Mouse (Mus musculus): ENCODE measurements around the gene Sorbs2.

The Sorbs2 gene

DNA sequence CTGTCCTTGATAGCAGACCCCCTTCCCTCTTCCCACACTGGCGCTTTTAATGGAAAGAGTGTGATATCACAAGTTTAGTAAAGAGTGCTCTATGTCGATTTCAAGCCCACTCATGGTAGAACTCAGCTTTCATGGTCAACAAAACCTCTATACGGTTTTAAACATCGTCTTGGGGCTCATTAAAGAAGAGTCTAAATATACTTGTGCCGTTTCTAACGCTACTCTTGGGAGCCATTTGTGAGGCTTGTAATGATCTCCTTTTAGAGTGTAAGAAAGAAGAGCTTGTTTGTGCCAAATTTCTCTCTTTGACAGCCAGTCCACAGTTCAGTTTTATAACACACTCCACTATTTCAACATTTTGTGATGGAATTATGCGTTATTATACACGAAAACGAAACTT lies 253.0 kb downstream of the Sorbs2 start:
- DNase-seq: no peak

GRCm38 (mm10) chr8:45761053-45761452 lies 253.5 kb downstream of the Sorbs2 start:
- DNase-seq: no peak

- no peak for DNase-seq
Observed at GRCm38 (mm10) chr8:45762982-45763689, 255.5 kb downstream of the Sorbs2 start.

DNA sequence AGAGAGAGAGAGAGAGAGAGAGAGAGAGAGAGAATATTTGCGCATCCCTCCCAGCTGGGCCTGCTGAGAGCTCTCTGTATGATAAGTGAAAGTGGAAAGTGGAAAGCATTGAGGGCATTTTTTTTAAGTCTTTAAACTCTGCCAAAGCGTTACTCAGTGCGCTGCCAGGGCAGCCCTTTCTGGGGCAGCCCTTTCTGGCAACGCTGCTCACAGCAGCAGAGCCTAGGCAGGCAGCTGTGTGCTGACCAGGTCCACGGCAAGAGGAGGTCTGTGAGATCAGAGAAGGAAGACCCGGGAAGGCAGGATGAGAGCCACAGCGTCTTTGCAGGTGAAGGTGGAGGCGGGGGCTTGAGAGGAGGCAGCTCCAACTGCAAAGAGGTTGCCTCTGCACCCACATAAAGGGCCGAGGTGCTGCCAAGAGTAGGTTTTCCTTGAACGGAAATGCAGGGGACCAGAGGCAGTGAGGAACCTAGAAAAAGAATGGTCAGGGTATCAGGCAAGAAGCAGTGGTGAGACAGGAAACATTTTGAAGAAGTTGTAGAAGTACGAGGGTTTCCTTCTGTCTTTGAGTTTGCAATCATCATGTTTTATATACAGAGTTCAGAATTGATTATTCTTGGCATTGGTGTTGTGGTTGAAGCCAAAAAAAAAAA lies 256.2 kb downstream of the Sorbs2 start:
- DNase-seq: no peak

GRCm38 (mm10) chr8:45766138-45766537 lies 258.6 kb downstream of the Sorbs2 start:
- no peak for DNase-seq

DNA sequence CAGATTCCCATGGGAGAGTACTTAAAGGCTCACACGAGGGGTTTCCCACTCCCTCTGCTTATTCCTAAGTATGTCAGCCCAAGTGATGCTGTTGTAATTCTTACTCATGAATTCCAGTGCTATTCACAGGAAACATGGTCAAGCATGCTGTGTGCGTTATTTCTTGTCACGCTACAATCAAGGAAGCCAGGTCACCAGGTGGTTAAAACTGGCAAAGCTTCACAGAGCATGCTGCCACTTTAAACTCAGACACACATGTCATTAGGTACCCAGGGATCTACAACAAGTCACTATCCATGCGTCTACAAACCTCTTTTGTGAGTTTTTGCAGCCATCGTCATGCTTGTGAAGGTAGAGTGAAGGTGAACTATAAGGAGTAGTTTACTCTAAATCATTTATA lies 267.3 kb downstream of the Sorbs2 start:
- DNase-seq: no peak

DNA sequence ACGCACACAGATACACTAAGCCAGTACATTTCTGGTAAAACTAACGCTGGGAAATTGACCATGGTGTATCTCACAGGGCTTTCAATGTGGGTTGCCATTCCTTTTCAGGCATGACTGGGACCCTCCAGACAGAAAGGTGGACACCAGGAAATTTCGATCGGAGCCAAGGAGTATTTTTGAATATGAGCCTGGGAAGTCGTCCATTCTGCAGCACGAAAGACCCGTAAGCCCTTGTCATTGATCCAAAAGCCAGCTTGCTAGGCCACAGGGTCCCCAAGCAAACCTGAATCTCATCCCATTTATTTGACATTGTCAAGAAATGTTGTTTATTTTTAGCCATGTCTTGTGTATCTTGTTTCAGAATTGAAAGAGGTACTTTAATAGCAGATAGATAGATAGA lies 267.9 kb downstream of the Sorbs2 start:
- no peak for DNase-seq

DNA sequence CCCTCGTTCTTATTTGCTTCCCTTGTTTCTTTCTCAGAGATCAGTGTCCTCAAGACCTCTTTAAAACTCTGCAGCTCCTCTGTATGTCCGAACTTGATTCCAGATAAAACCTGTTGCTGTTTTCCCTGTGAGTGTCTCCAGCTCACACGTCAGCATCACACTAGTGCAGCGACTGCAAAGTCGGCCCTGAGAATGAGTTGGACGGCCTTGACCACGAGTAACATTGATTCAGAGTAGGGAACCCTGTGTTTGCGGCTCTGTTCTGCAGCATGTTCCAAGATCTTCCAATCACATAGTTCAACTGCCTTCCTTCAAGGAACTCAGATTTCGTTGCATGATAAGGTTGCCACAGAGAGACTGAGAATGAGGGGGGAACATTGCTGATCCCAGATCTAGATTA lies 268.8 kb downstream of the Sorbs2 start:
- no peak for DNase-seq

DNA sequence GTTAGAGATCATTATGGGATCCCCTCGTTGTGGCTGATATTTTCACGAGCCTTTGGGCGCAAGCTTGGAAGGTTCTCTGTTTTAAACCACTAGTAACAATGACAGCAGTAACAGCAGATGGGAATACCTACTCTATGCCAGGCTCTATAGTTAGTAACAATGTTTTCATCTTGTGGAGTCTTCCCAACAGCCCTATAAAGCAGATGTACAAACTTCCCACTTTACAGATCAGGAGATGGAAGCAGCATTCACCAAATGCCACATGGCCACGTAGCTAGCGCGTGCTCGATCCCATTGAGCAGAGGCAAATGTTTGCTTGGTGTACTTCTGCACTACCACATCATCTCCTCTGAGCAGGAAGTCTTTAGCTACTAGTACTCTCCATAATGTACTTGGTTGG lies 269.4 kb downstream of the Sorbs2 start:
- DNase-seq: no peak

- peak; percentile 50 for DNase-seq
Observed at GRCm38 (mm10) chr8:45780585-45780984, 273.0 kb downstream of the Sorbs2 start.

- no peak for DNase-seq
Observed at GRCm38 (mm10) chr8:45788610-45789009, 281.0 kb downstream of the Sorbs2 start.

GRCm38 (mm10) chr8:45794847-45795246 lies 287.3 kb downstream of the Sorbs2 start:
- no peak for DNase-seq

GRCm38 (mm10) chr8:45796331-45796740 lies 288.7 kb downstream of the Sorbs2 start:
- DNase-seq: peak; percentile 48

- no peak for DNase-seq
Observed at GRCm38 (mm10) chr8:45799517-45799916, 291.9 kb downstream of the Sorbs2 start.

DNA sequence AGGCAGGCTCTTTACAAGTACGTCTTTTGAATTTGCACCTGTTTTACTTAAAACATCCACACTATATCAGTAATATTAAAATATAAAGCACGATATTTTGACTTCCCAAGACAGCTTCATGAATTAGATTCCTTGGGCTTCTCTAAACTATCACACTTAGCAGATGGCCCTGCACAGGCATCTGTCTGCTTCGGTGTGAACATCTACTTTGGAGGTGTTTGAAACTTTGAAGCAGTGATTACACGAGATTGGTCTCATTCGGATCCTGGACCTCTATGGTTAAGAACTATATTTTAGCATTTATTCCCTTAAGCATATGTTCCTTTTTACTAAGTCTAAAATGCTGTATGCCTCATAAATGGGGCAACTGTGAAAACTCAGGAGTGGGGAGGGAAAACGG lies 301.0 kb downstream of the Sorbs2 start:
- no peak for DNase-seq

- peak; percentile 62 for DNase-seq
Observed at GRCm38 (mm10) chr8:45816765-45817426, 309.3 kb downstream of the Sorbs2 start.

- DNase-seq: no peak
Observed at GRCm38 (mm10) chr8:45821650-45822049, 314.1 kb downstream of the Sorbs2 start.

- DNase-seq: no peak
Observed at GRCm38 (mm10) chr8:45829985-45830548, 322.5 kb downstream of the Sorbs2 start.

DNA sequence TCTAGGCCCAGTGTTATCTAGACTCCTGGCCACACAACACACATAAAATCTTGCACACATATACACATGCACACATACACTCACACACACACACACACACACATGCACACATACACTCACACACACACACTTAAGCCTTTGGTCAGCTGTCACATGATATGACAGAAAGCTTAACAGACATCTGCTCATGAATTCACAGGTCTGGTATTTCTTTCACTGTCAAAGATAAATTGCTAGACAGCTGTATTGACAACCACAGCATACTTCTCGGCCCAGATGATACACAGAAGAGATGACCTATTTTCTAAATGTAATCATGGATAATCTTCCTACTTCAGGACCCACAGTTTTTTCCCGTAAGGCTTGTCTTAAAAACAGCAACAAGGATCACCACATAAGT lies 326.3 kb downstream of the Sorbs2 start:
- no peak for DNase-seq

GRCm38 (mm10) chr8:45843306-45843705 lies 335.7 kb downstream of the Sorbs2 start:
- DNase-seq: no peak

- DNase-seq: no peak
Observed at GRCm38 (mm10) chr8:45844097-45844885, 336.7 kb downstream of the Sorbs2 start.

- DNase-seq: no peak
Observed at GRCm38 (mm10) chr8:45844911-45845481, 337.4 kb downstream of the Sorbs2 start.

GRCm38 (mm10) chr8:45845906-45846305 lies 338.3 kb downstream of the Sorbs2 start:
- no peak for DNase-seq
